Mouse (Mus musculus): ENCODE measurements around the gene Oosp2.

The Oosp2 gene

GRCm38 (mm10) chr19:11604603-11605002 is 55.8 kb downstream of the Oosp2 start, which contains the start of gene Ms4a6d:
TSS of gene Ms4a6d (minus strand) at chr19:11604849.
- DNase-seq (ENCODE audit: low spot score in 2 of 2), result no peak

- DNase-seq (ENCODE audit: low spot score in 2 of 2), result peak; percentile 10 to 42
Measured at GRCm38 (mm10) chr19:11602026-11602425, 58.3 kb downstream of the Oosp2 start.

GRCm38 (mm10) chr19:11601349-11601748 is 59.0 kb downstream of the Oosp2 start:
- no peak for DNase-seq (ENCODE audit: low spot score in 2 of 2)

All from left cerebral cortex, adult 9 months (tissue).